Mouse (Mus musculus) brain, embryonic 14.5 days (tissue): ENCODE results near the gene Eif5a2.

Source experiments
- CTCF ChIP-seq: fragments of 200-500 bp; IDR thresholded peaks from 2 replicates; pipeline ENCODE4 v1.5.1; 2012; ENCODE audit warnings: inconsistent platforms, mild to moderate bottlenecking, moderate library complexity, borderline replicate concordance; ENCODE audit not compliant: insufficient read depth, insufficient read length; ENCODE audit errors: extremely low read depth
- POLR2A ChIP-seq: fragments of 200-500 bp; IDR thresholded peaks from 2 replicates; pipeline ENCODE4 v1.6.1; 2012; ENCODE audit warnings: mild to moderate bottlenecking, inconsistent platforms, borderline replicate concordance; ENCODE audit not compliant: poor library complexity, insufficient read depth, insufficient read length, severe bottlenecking; ENCODE audit errors: extremely low read depth

GRCm38 (mm10) chr3:28780511-28780910 lies 565 bp upstream of the Eif5a2 start:
- TF ChIP-seq CTCF (no peak), POLR2A (no peak)
